Comparison of ENCODE assay signal across 18 mouse cellular contexts in genomic region chr7:66516143-66516542, GRCm38 (mm10).
DNase-seq lines count a peak whose midpoint lies in the region; ATAC-seq and TF ChIP-seq lines count a peak whose summit lies in the region.
"Had no signal": no experiment of that assay in that cellular context is flagged by ENCODE, and none has a peak within 500 bp of the region (broad histone marks: within the 10 kb centered on the region; RNA-seq: fewer than 3 reads in every experiment).

No protein-coding gene starts in this region.

- WGBS in embryonic facial prominence, embryonic 14.5 days = 45% methylated on average over 4 of the region's 4 CpGs
- 53% methylated on average over 4 of the region's 4 CpGs for WGBS in embryonic facial prominence, embryonic 10.5 days

- no peaks in the 10 kb centered on the region for H3K4me1 ChIP-seq in embryonic facial prominence, embryonic 14.5 days (ENCODE audit: control insufficient read depth, insufficient read depth, low read length)
- H3K4me1 ChIP-seq in embryonic facial prominence, embryonic 10.5 days = 0 out of 2 replicates have a peak, but pooled peaks cover 4% of the 10 kb centered on the region
- no peaks in the 10 kb centered on the region for H3K4me1 ChIP-seq in testis, adult 2 months (ENCODE audit: control insufficient read depth, insufficient read depth, low read length)
- H3K4me1 ChIP-seq: midbrain, embryonic 12.5 days; neural tube, embryonic 15.5 days had no signal

- TF ChIP-seq CTCF in testis, adult 2 months (IDR thresholded peaks at IDR 0.05; ENCODE audit: control insufficient read depth, insufficient read depth, insufficient replicate concordance, low read depth, low read length) = no peak

- peak; percentile 22 for DNase-seq in embryonic facial prominence, embryonic 14.5 days (ENCODE audit: low spot score)
- DNase-seq in embryonic facial prominence, embryonic 10.5 days (ENCODE audit: low spot score) = no peak
- DNase-seq in kidney, postnatal 4 days = peak; percentile 18 to 30
- no peak for DNase-seq in kidney, postnatal 10 days
- DNase-seq in testis, postnatal 14 days (ENCODE audit: low spot score) = no peak
- DNase-seq in layer of hippocampus, adult 18-20 months (ENCODE audit: low spot score in 2 of 2) = no peak
- DNase-seq: adrenal gland, postnatal 36 days; cerebellum, adult 11-12 months; cerebellum, postnatal 25 days; gastrocnemius, postnatal 25 days; kidney, adult 2 months; liver, postnatal 0 days; lung, postnatal 4 days had no signal

- H3K9ac ChIP-seq in embryonic facial prominence, embryonic 14.5 days (ENCODE audit: low read depth, low read length) = no peak overlapping the region
- H3K9ac ChIP-seq: liver, postnatal 0 days; midbrain, embryonic 12.5 days; neural tube, embryonic 15.5 days had no signal

- H3K4me2 ChIP-seq in embryonic facial prominence, embryonic 14.5 days (ENCODE audit: low read depth, low read length) = no peak overlapping the region
- H3K4me2 ChIP-seq: midbrain, embryonic 12.5 days; neural tube, embryonic 15.5 days had no signal

- no peak overlapping the region for H3K4me3 ChIP-seq in embryonic facial prominence, embryonic 14.5 days (ENCODE audit: low read depth, low read length)
- no peak overlapping the region for H3K4me3 ChIP-seq in embryonic facial prominence, embryonic 10.5 days
- no peak overlapping the region for H3K4me3 ChIP-seq in testis, adult 2 months (ENCODE audit: control insufficient read depth, low read depth, low read length)
- H3K4me3 ChIP-seq: heart, embryonic 10.5 days; midbrain, embryonic 12.5 days; neural tube, embryonic 15.5 days had no signal

- H3K9me3 ChIP-seq in embryonic facial prominence, embryonic 14.5 days (ENCODE audit: control insufficient read depth, low read length) = peaks cover 15% of the 10 kb centered on the region; the same call in 1 of the 2 replicates
- H3K9me3 ChIP-seq in embryonic facial prominence, embryonic 10.5 days = peaks cover 11% of the 10 kb centered on the region; the same call in 1 of the 2 replicates
- H3K9me3 ChIP-seq: heart, embryonic 10.5 days; neural tube, embryonic 15.5 days had no signal

- H3K27me3 ChIP-seq in embryonic facial prominence, embryonic 14.5 days (replicated peaks; ENCODE audit: control insufficient read depth, insufficient read depth, low read length) = no peaks in the 10 kb centered on the region
- H3K27me3 ChIP-seq in embryonic facial prominence, embryonic 10.5 days (replicated peaks; ENCODE audit: low read depth, poor library complexity, severe bottlenecking) = no peaks in the 10 kb centered on the region
- H3K27me3 ChIP-seq in testis, adult 2 months (ENCODE audit: control insufficient read depth, insufficient read depth, low read length) = no peaks in the 10 kb centered on the region
- H3K27me3 ChIP-seq: midbrain, embryonic 12.5 days; neural tube, embryonic 15.5 days had no signal

- H3K27ac ChIP-seq in embryonic facial prominence, embryonic 14.5 days (replicated peaks; ENCODE audit: low read depth, low read length) = no peak overlapping the region
- no peak overlapping the region for H3K27ac ChIP-seq in embryonic facial prominence, embryonic 10.5 days (replicated peaks)
- peak overlapping the region; percentile 65 for H3K27ac ChIP-seq in testis, adult 2 months (ENCODE audit: control insufficient read depth, insufficient read depth, low read depth, low read length)
- H3K27ac ChIP-seq: heart, embryonic 10.5 days; midbrain, embryonic 12.5 days; neural tube, embryonic 15.5 days had no signal

- no peak for TF ChIP-seq POLR2A in testis, adult 2 months (IDR thresholded peaks at IDR 0.05; ENCODE audit: control insufficient read depth, low read depth, low read length)

- H3K36me3 ChIP-seq in embryonic facial prominence, embryonic 14.5 days (ENCODE audit: control insufficient read depth, insufficient read depth, low read length) = no peaks in the 10 kb centered on the region
- no peaks in the 10 kb centered on the region for H3K36me3 ChIP-seq in embryonic facial prominence, embryonic 10.5 days (replicated peaks)
- H3K36me3 ChIP-seq in testis, adult 2 months (ENCODE audit: control insufficient read depth, insufficient read depth, low read length) = no peaks in the 10 kb centered on the region
- H3K36me3 ChIP-seq: heart, embryonic 10.5 days; midbrain, embryonic 12.5 days; neural tube, embryonic 15.5 days had no signal

- no peak for ATAC-seq in embryonic facial prominence, embryonic 14.5 days (ENCODE audit: low read depth)
- ATAC-seq: forebrain, embryonic 16.5 days; liver, postnatal 0 days had no signal

Comparison
In these comparisons a context has a peak if more than half of its experiments do, and no peak if none do; other contexts are left out.
1. DNase-seq: peak in embryonic facial prominence, embryonic 14.5 days (single experiment) and kidney, postnatal 4 days (2 of 2); none in embryonic facial prominence, embryonic 10.5 days (single experiment), kidney, postnatal 10 days (single experiment), testis, postnatal 14 days (single experiment) and layer of hippocampus, adult 18-20 months (0 of 2).